Mouse (Mus musculus) left cerebral cortex, adult 11 months (tissue): ENCODE results near the gene Rhbdd3.
"Not testable (repeated sequence)": the region's sequence is repeated elsewhere in the genome, so short reads cannot be mapped to it uniquely, and the experiment has no call there.

Experiments
- DNase-seq: peaks from one replicate; pipeline ENCODE4 v3.0.0; 2022; ENCODE audit warnings: low spot score

The Rhbdd3 gene

DNA sequence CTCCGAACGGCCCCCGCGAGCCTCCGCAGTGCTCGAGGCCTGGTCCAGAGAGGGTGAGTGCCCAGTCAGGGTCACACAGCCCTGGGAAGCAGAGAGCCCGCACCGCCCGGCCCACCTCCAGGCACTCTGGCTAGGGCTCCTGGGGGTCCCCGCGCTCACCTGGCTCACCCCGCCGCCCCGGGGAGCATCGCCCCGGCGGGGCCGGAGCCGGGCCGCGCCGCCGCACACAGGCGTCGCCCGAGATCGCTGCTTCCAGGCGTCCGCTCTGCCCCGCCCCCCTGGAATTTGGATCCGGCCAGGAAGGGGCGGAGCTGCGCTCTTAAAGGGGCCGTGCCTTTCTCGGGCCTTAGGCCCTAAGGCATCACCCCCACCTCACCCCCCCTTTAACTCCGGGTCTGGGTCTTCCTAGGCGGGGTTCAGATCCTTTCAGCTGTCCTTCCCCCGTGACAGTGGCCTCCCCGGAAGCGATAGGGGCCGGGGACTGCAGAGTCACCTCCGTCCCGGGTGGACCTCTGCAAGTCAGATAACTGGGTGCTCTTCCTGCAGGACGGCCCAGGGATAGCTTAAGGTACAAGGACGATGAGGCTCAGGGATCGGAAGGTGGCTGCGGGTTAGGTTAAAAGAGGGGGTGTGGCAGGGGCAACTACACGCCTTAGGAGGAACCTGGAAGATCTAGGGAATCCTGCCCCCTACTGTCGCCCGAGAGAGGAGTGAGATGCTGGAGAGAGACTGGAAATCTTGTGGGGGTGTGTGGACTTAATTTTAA lies 33.5 kb upstream of the Rhbdd3 start, which contains the start of gene Gas2l1:
Gene Gas2l1 (minus strand): TSS at position 272 of the 766 bp plus-strand sequence.
- DNase-seq: no peak

- DNase-seq: no peak
Measured at GRCm38 (mm10) chr11:5067063-5067462, 31.7 kb upstream of the Rhbdd3 start.

DNA sequence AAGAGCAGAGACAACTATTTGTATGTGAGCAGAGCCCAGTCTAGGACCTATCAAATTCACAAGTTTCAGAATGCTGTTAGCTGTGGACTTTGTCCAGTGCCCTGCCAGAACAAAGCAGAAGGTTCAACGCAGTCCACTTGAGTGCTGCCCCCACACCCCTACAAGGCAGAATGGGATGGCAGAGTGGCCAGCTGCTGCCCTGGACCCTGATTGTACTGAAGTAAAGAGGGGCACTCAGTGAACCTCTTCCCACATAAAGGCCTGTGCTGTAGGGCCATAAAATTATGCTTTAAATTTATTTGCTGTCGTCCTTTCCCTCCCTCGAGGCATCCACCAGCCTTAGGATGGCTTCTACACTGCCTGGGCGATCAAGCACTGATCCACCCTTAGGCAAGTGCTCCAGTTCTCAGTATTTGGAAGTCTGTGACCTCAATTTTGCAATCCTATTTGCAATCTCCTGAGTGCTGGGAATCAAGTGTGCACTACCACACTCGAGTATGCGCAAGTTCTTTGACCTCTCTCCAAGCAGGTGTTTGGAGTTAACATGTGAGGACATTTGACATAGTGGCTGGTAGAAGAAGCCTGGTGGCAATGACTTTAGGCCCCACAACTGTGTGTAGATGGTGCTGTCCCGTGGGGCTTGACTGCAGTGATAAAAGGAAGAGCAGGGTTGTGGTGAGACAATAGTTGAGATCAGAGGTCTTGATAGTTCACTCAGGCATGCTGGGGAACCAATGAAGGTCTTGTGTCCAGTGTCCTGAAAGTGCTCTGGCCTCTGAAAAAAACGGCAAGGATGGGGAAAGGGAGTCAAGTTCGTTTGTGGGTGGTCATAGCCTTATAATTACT lies 30.4 kb upstream of the Rhbdd3 start:
- DNase-seq: no peak

GRCm38 (mm10) chr11:5074882-5075281 lies 23.8 kb upstream of the Rhbdd3 start:
- no peak for DNase-seq

DNA sequence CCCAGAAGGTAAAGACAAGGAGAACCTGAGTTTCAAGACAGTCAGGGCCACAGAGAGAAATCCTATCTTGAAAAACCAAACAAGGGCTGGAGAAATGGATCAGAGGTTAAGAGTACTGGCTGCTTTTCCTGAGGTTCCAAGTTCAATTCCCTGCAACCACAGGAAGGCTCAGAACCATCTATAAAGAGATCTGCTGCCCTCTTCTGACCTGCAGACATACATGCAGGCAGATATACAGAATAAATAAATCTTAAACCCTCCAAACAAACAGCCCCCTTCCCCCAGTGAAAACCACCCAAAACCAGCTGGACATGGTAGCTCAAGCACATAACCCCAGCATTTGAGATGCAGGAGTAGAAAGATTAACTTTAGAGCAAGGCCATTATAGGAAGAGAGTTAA lies 23.0 kb upstream of the Rhbdd3 start:
- no peak for DNase-seq

- DNase-seq: not testable (repeated sequence)
Measured at GRCm38 (mm10) chr11:5076843-5077242, 21.9 kb upstream of the Rhbdd3 start.

GRCm38 (mm10) chr11:5089147-5089546 lies 9.6 kb upstream of the Rhbdd3 start:
- no peak for DNase-seq

GRCm38 (mm10) chr11:5091706-5092105 lies 7.0 kb upstream of the Rhbdd3 start:
- DNase-seq: no peak

DNA sequence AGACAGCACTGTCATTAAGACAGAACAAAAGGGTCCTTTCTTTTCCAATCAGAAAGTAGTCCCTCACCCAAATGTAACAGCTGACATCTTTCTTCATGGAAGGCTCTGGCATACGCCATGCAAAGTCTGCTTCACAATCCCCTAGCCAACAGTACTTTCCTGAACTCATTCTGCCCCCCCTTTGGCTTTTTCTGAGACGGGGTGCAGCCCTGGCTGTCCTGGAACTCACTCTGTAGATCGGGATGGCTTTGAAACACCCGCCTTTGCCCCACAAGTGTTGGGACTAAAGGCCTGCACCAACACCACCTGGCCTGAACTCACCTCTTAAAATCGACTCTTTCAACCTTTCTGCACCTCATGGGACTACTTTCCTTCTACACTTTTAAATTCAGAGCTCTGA lies 2.8 kb upstream of the Rhbdd3 start:
- no peak for DNase-seq

DNA sequence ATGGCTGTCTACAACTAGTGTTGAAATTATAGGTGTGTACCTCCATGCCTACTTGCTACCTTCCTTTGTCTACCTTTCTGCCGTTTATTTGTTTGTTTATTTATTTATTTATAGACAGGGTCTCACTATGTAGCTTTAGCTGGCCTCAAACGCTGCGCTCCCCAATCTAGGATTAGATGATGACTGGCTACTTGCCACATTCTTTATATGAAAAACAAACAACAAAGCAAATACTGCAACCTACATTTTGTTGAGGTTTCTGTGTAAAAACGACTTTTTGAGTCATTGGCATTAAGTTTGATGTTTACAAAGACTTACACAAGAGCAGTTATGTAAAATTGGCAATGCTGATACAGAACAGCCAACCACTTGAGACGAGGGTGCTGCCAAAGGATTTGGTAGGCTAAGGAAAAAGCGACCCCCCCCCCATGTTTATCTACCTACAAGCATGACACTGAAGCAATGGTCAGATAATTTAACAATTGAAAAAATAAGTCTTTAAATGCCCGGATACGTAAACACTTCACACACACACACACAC lies 2.2 kb upstream of the Rhbdd3 start:
- DNase-seq: no peak

DNA sequence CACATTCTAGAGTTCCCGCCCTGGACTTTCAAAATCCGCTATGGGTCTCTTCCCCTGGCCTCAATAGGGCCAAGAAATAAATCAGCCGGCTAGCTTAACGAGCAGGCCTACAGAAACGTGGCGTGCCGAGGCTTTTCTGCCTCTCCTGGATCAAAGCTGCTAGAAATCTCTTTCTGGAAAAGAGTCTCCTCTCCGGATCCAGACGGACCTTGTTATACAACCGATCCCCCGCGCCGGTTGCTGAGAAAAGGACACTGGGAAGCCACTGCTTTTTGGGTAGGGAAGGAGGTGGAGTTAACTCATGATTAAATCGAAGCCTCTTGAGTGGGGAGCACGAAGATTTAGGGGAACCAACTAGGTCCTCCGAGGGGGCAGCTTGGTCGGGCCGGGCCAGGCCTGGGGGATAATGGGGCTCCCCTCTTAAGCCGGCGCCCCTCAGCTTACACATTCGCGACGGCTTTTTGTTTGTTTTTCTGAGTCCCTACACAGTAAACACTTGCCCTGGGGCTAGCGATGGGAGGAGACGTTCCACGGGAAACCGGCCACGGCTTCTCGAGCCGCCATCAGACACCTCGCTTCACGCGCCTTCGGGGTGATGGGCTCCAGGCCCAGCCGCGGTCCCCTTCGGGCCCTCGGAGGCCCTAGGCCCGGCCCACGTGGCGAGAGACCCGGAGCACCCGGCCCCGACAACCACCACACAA lies 541 bp upstream of the Rhbdd3 start:
- no peak for DNase-seq

DNA sequence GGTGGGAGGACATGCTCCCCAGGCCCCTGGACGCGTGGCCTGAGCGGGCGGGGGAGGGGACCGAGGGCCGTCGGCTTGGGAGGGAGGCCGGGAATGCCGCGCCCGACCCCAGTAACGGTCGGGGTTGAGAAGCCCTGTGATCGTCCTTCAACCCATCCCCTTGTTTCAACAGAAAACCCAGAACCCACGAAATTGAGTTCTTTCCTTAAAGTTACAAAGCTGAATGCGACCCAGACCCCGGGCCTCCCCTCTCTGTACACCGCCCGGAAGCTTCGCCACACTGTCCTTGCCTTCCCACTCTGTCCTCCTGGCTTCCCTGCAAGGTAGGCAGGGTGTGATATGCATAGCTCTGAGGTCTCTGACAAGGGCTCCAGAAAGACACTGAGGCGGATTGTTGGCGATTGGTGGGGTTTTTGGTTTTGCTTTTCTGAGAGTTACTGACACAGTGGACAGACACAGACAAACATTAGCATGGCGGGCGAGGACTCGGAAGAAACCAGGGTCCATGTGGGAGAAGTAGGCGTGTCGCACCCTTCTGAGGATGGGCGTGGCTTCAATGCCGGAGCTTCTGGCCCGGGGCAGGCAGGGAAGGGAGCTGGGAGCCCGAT lies 954 bp downstream of the Rhbdd3 start:
- DNase-seq: peak; percentile 72

GRCm38 (mm10) chr11:5100283-5100682 lies 1.6 kb downstream of the Rhbdd3 start:
- DNase-seq: no peak

DNA sequence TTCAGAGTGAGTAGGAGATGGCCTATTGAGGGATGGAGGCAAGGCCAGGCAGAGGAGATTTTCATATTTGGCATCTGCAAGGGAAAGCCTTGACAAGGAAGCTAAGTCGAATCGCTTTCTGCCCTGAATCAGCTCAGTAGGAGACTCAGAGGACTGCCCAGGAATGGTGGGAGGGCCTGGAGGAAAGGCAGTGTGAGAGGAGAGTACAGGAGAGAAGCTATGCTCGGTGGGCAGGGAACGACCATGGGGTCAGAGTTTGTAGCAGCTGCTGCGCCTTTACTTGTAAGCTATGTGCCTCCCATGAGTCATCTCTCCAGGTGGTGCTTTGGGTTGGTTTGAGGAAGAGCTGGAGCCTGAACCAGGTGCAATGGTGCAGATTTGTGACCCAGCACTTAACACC lies 2.1 kb downstream of the Rhbdd3 start:
- DNase-seq: no peak

DNA sequence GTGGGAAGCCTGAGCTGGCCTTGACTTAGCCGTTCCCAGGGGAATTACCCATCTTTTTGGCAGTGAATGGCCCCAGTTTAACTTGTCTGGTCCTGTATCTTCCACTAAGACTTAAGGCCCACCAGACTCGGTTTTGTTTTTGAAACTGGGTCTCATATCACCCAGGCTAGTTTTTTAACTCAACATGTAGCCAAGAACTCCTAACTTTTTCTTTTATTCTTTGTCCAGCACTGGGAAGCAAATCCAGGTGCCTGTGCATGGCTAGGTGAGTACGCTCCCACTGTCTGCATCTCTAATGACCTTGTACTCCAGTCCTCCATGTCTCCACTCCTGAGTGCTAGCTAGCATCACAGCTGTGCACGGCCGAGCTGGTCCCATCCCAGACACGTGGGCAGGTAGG lies 2.9 kb downstream of the Rhbdd3 start:
- DNase-seq: no peak

DNA sequence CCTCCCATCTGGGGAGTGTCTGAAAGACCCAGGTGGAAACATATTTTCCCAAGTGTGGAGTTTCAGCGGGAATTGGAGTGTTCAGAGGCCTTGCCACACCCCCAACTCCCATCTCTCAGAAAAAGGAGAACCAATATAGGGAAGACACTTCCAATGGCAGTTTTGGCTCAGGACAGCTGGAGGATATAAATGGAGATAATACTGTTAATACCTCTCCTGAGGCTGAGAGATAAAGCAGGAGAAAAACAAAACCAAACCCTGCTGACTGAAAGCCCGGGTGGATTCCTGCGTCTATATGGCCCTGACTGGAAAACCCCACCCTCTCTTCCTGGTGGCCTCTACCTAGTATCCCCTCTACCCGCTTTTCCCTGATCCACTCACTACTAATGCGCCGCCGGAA lies 3.7 kb downstream of the Rhbdd3 start:
- no peak for DNase-seq

GRCm38 (mm10) chr11:5103986-5104509 lies 5.3 kb downstream of the Rhbdd3 start:
- no peak for DNase-seq

- DNase-seq: no peak
Measured at GRCm38 (mm10) chr11:5109441-5109840, 10.7 kb downstream of the Rhbdd3 start.

DNA sequence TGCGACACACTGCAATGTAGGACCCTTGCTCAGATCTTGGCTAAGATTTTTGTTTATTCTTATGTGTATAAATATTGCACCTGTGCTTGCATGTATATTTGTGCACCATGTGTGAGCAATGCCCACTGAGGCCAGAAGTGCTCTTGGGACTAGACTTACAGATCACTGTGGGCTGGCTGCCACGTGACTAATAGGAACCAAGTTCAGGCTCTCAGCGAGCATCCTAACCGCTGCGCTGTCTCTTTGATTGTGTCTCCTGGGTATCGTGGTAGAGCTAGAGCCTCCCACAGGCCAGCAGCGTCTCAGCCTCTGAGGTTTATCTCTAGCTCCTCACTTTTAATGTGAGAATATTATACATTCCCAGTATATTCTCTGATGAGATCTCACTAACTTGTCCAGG lies 14.9 kb downstream of the Rhbdd3 start:
- no peak for DNase-seq

DNA sequence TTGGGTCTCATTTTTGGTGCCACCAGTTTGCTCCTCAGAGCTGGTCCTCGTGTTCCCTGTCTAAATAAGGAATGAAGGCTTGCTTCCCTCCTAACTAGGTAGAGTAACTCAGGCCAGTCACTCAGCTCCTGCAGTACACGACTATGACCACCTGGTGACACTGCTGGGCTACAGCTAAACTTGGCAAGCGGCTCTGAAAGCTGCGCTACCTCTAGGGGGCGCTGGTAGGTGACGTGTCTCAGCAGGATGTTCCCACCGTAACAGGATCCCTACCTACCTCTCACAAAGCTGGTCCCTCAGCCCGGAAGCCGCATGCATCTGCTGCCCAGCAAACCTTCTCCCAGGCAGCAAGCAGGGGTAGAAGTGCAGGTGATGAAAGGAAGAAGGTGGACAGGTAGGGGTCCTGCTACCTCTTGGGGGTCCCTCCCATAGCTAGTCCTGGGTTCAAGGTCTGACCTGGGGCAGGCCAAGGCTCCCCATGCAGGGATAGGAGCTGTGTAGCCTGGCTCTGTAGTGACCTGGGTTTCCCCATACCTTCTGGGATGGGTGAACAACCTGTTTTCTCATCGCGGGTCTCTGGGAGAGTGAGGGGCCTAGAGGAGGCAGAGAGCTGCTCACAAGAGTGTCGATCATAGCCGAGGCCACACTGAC lies 16.3 kb downstream of the Rhbdd3 start:
- DNase-seq: peak; percentile 73

DNA sequence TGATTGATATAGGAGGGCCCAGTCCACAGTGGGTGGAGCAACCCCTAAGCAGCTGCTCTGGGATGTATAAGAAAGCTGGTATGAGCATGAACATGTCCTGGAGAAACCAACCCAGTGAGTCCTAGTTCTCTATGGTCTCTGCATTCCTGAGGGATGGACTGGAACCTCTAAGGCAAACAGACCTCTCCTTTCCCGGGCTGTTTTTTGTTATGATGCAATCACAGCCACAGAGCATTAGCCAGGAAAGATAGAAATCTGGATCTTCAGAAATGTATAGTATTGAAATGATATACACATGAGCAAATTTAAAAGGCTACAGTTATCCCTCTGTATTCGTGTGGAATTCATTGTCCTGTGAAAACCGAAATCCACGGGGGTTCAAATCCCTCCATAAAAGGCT lies 27.0 kb downstream of the Rhbdd3 start:
- no peak for DNase-seq
